Mouse (Mus musculus) hematopoietic stem cell, adult 5-6 weeks (primary cell): Measurements from ENCODE around the gene Gm44502. TPM values are rescaled to one million over a fixed set of nuclear protein-coding genes. Genes with fewer than 3 reads are reported as not detected.
A peak's percentile ranks its signal among the peaks of the same experiment; 100 is the strongest.

Experiments
- ATAC-seq, 2 experiments: fragments of 125-278 bp in 1 of 2; replicated peaks in 1 of 2; 2 replicates each; pipeline ENCODE4 v1.8.0; 2016 to 2017; ENCODE audit warnings: inconsistent platforms in 2 of 2, mild to moderate bottlenecking in 2 of 2, moderate number of reproducible peaks in 2 of 2, low read depth in 1 of 2, moderate TSS enrichment in 1 of 2; ENCODE audit not compliant: low FRiP score in 2 of 2, poor library complexity in 2 of 2, severe bottlenecking in 2 of 2, insufficient read depth in 1 of 2, low TSS enrichment in 1 of 2
- total RNA-seq: library from RNA; stranded (forward); fragments of 172-1452, 232-1000 nt; gene quantifications from 2 replicates; pipeline ENCODE4 v1.2.3, GENCODE M21; 2017

Gm44502 gene
- total RNA-seq, 1 experiment from 2014 or later = not detected

- ATAC-seq = no peak
These were observed 52.1 kb downstream of the Gm44502 start for GRCm38 (mm10) chr15:89377362-89377761.

- ATAC-seq = no peak
These were observed 52.5 kb downstream of the Gm44502 start, which contains the start of gene Tymp for GRCm38 (mm10) chr15:89376957-89377356. Tymp (minus strand) TSS chr15:89377039.

DNA sequence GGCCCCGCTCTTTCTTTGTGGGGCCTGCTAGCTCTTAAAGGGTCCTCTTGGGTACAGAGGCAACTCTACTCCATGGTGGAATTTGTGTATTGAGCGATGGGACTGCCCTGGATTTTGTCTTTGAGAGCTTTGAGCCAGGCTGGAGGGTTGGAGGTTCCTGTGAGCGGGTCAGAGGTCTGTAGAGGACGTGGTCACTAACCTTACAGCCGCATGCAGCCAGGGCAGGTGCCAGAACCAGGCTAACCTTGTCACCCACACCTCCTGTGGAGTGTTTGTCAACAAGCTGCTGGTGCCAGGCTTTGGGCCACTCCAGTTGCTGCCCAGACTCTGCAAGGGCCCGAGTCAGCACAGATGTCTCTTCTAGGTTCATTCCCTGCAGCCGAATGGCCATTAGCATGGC lies 53.5 kb downstream of the Gm44502 start:
- no peak for ATAC-seq

- no peak for ATAC-seq
These were observed 54.5 kb downstream of the Gm44502 start for GRCm38 (mm10) chr15:89374801-89375534.

DNA sequence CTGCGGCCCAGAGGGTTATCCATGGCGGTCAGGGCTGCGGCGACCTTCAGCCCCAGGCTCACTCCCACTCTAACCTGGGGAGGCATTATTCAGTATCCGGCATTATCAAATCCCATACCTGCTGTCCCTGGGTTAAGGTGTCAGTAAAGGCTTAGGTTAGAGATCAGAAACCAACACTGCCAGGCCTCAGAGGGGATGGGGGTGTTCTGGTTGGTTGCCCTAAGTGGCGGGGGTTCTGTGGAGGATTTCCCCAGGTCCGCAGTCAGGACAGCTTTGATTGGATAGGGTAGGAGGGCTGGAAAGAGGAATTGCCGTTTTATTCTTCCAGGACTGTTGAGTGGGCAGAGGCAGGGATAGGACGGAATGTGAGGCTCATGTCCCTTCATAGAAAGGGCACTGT lies 55.2 kb downstream of the Gm44502 start:
- ATAC-seq = no peak

DNA sequence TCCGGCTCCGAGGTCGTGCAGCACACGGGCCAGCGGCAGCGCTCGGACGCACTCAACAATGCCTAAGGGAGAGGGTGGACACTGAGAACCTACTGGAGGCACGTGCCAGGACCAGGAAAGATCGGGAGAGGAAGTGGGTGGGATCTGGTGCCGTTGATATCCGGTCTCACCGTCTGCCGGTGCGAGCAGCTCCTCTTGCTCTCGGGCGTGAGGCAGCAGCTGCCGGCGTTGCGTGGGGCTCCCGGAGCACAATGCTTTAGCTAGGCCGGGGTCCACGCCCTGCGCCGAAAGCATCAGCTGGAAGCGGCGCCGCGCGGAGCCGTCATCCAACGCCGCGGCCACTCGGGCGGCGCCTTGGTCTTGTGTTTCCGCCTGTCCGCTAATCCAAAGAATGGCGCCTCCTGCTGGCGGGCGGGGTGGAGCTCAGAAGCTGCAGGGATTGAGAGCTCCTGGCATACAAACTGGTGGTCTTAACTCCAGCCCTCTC lies 55.7 kb downstream of the Gm44502 start, which contains the start of gene Sco2:
Gene Sco2, minus strand, starts transcription at position 85 of the 487 bp plus-strand sequence.
- peak; percentile 20 to 47 for ATAC-seq

DNA sequence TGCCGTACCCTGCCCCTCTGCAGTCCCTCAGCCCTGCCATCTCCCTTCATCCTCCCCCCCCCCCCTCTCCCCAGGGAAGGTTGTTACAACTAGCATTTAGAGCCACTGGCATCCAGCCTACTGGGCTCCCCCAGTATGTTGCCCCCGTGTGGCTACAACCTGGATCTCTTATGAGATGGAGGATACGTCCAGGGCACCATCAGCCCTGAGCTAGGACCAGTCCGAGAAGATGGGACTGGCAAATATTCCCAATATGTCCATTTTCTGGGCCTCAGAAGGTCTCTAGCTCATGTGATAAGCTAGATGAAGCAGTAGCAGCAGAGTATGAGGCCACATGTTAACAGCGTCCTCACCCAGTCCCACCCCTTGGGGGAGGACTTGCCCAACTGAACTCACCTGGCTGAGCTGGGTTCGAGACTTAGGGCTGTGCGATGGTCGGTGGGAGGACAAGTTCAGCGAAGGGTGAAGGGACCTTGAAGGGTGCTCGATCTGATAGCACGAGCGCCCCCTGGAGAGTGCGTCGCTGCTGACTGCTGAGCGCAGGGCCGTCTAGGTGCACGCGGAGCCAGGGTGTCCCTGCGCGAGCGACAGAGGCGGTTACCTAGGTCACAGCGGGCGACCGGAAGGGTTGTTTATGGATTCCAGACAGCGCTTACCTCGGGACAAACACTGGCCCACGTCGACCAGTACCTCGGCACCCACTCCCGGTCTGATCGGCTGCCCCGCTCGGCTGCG lies 56.3 kb downstream of the Gm44502 start:
- ATAC-seq = peak; percentile 74 to 82

GRCm38 (mm10) chr15:89372536-89372935 lies 57.0 kb downstream of the Gm44502 start:
- no peak for ATAC-seq

- no peak for ATAC-seq
These were observed 57.4 kb downstream of the Gm44502 start for GRCm38 (mm10) chr15:89372068-89372467.

Other genes with a start within 250 kb of the Gm44502 start
- gene Plxnb2, start 248.9 kb downstream of the Gm44502 start, total RNA-seq = 13.9 and 23.7 TPM in 2 replicates
- 3.9 and 4.8 TPM in 2 replicates for gene Dennd6b, start 233.2 kb downstream of the Gm44502 start, total RNA-seq
- 29.1 and 53.6 TPM in 2 replicates for gene Ppp6r2, start 218.1 kb downstream of the Gm44502 start, total RNA-seq
- gene Sbf1, start 114.4 kb downstream of the Gm44502 start, total RNA-seq = 69.9 and 76.7 TPM in 2 replicates
- not detected in 2 replicates for gene Adm2, start 107.0 kb downstream of the Gm44502 start, total RNA-seq
- not detected in 2 replicates for gene Miox, start 95.3 kb downstream of the Gm44502 start, total RNA-seq
- 15.7 and 17.2 TPM in 2 replicates for gene Lmf2, start 74.0 kb downstream of the Gm44502 start, total RNA-seq
- gene Ncaph2, start 74.0 kb downstream of the Gm44502 start, total RNA-seq = 102 and 104 TPM in 2 replicates
- gene Sco2, start 55.9 kb downstream of the Gm44502 start, total RNA-seq = 19.7 and 26.6 TPM in 2 replicates
- gene Tymp, start 52.7 kb downstream of the Gm44502 start, total RNA-seq = not detected in 2 replicates
- gene Odf3b, start 50.4 kb downstream of the Gm44502 start, total RNA-seq = 11.7 and 21.6 TPM in 2 replicates
- gene Klhdc7b, start 44.8 kb downstream of the Gm44502 start, total RNA-seq = 0.10 and 0.38 TPM in 2 replicates
- gene Syce3, start 19.2 kb downstream of the Gm44502 start, total RNA-seq = not detected in 2 replicates
- 1.3 TPM in 1 of 2 replicates, not detected in the other for gene Cpt1b, start 3.8 kb downstream of the Gm44502 start, total RNA-seq
- gene C730034F03Rik, start 107 bp downstream of the Gm44502 start, total RNA-seq = 4.9 and 13.3 TPM in 2 replicates
- 29.7 and 32.6 TPM in 2 replicates for gene Chkb, start 212 bp upstream of the Gm44502 start, total RNA-seq
- not detected in 2 replicates for gene Mapk8ip2, start 24.2 kb upstream of the Gm44502 start, total RNA-seq
- 7.1 and 11.3 TPM in 2 replicates for gene Arsa, start 47.7 kb upstream of the Gm44502 start, total RNA-seq
- 4.5 and 12.2 TPM in 2 replicates for gene Shank3, start 69.9 kb upstream of the Gm44502 start, total RNA-seq
- gene Acr, start 138.6 kb upstream of the Gm44502 start, total RNA-seq = 0.75 TPM in 1 of 2 replicates, not detected in the other
- gene Rabl2, start 162.2 kb upstream of the Gm44502 start, total RNA-seq = 13.0 TPM in 2 replicates